Mouse (Mus musculus): ENCODE data around the gene Npepps. TPM values are rescaled to one million over a fixed set of nuclear protein-coding genes. Genes with fewer than 3 reads are reported as not detected.

Gene Npepps
- total and polyA plus RNA-seq, 2 experiments from 2014 or later = 52.5 to 109 TPM

DNA sequence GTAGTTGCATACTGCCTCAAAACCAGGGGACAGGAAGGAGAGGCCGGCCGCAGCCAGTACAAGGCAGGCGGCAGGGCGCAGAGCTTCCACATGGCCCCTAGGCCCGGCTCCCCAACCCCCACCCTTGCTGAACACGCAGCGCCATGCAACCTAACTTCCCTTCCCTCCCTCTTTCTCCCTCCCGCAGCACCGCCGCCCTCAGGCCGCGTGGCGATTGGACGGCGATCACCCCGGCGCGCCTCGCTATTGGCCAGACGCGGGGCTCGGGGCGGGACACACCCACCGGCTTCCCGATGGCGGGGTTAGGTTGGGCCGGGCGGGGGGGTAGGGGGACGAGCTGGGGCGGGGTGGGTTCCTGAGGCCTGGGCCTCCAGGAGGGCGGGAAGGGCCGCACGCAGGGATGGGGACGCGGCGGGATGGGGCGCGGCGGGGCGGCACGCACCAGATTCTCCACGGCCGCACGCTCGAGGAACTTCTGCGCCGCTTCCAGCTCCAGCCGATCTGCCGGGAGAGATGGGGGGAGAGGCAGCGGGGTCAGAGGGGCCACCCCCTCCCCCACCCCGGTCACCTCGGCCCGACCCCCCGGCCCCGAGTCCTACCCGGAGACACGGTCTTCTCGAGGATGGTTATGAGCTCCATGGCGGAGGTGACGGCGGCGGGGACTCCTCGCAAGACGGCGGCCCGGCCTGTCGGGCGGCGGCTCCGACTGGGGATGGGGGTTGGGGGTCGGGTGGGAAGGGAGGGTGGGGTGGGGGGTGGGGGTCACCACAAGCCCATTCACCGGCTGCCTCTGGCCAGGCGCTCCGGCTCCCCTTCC lies 93.3 kb downstream of the Npepps start:
- WGBS = 1% methylated on average over 50 of the region's 74 CpGs
- Histone ChIP-seq H3K9ac (replicated peaks; ENCODE audit: low read length, poor library complexity, severe bottlenecking) (peak overlapping the region; percentile 84), H3K9me3 (ENCODE audit: low read length) (no peaks in the 10 kb centered on the region), H3K36me3 (ENCODE audit: insufficient read depth, low read length) (peaks cover 24% of the 10 kb centered on the region), H3K4me2 (ENCODE audit: low read depth, low read length, poor library complexity, severe bottlenecking) (peak overlapping the region; percentile 80), H3K4me1 (ENCODE audit: insufficient read depth, low read length) (no peaks in the 10 kb centered on the region), H3K27ac (ENCODE audit: low read depth, low read length) (peak overlapping the region; percentile 94), H3K4me3 (ENCODE audit: low read depth, low read length) (peak overlapping the region; percentile 93), H3K27me3 (ENCODE audit: insufficient read depth, low read length) (no peaks in the 10 kb centered on the region)
- DNase-seq (ENCODE audit: low spot score) (peak; percentile 95), ATAC-seq (ENCODE audit: low FRiP score) (peak; percentile 79)
- TF ChIP-seq CTCF (IDR thresholded peaks at IDR 0.05) = 0 out of 2 replicates have a peak, but pooled peaks have one; percentile 13

DNA sequence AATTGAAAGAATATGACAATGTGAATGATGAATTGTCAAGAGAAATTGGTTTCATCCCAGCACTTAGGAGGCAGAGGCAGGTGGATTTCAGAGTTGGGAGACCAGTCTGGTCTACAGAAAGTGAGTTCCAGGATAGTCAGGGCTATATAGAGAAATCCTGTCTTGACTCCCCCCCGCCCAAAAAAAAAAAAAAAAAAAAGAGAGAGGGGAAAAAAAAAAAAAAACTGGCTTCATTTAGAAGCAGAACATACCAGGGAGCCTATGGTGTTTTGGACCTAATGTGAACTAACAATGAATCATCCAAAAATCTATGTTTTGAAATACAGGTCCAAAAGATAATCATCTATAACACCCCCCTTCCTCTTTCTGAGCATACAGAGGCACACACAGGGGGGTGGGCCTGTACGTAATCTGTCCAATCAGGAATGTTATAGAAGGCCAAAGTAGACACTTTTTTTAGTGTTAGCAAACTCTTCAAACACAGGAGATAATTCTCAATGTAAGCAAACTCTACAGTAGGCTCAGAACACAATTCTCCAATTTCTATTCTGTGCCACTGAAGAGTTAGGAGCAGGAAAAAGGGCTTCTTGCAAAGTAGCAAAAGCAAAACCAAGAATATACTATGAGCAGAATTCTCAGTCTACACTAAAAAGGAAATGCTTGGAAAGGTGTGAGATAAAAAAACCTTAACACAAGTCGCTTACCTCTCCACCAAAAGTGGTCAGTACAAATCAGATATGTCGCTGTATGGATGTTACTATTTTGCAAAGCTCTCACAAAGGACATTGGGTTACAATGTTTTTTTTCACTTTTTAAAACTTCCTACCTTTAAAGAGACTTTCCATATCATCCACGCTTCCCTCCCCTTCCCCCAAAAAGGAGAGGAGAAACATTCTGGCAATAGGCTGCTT lies 94.5 kb downstream of the Npepps start:
- WGBS = 64% methylated on average over 5 of the region's 5 CpGs
- no peaks in the 10 kb centered on the region for H3K4me1 ChIP-seq (ENCODE audit: insufficient read depth, low read length)
- ATAC-seq (ENCODE audit: low FRiP score) (no peak), DNase-seq (ENCODE audit: low spot score) (no peak)
- no peaks in the 10 kb centered on the region for H3K27me3 ChIP-seq (ENCODE audit: insufficient read depth, low read length)
- no peak for TF ChIP-seq CTCF (IDR thresholded peaks at IDR 0.05)
- no peak overlapping the region for H3K27ac ChIP-seq (ENCODE audit: low read depth, low read length)
- H3K9me3 ChIP-seq (ENCODE audit: low read length) = no peaks in the 10 kb centered on the region
- H3K4me2 ChIP-seq (ENCODE audit: low read depth, low read length, poor library complexity, severe bottlenecking) = peak overlapping the region; percentile 80
- H3K9ac ChIP-seq (replicated peaks; ENCODE audit: low read length, poor library complexity, severe bottlenecking) = no peak overlapping the region
- peaks cover 35% of the 10 kb centered on the region for H3K36me3 ChIP-seq (ENCODE audit: insufficient read depth, low read length)
- H3K4me3 ChIP-seq (ENCODE audit: low read depth, low read length) = peak overlapping the region; percentile 93

GRCm38 (mm10) chr11:97184875-97185274 lies 95.6 kb downstream of the Npepps start:
- TF ChIP-seq CTCF (IDR thresholded peaks at IDR 0.05) = no peak

DNA sequence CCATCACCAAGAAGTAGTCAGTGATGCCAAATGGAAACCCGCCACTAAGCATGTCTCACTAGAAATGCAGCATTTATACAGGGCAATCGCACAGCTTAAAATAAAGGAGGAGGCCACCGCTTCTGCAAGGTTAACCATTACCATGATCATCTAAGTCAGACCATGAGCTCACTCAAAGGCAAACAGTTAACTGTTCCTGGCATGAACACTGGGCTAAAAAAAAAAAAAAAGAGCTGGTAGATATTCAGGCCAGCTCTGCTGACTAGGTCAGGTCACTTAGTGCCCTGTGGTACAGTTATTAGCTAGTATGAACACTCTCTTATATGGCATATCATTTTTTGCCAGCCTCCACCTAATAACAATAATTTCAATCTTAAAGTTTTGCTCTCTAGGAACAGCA lies 98.0 kb downstream of the Npepps start:
- H3K9ac ChIP-seq (replicated peaks; ENCODE audit: low read length, poor library complexity, severe bottlenecking) = no peak overlapping the region
- no peak for DNase-seq (ENCODE audit: low spot score)
- no peaks in the 10 kb centered on the region for H3K27me3 ChIP-seq (ENCODE audit: insufficient read depth, low read length)
- H3K4me2 ChIP-seq (ENCODE audit: low read depth, low read length, poor library complexity, severe bottlenecking) = no peak overlapping the region
- H3K4me3 ChIP-seq (ENCODE audit: low read depth, low read length) = no peak overlapping the region
- TF ChIP-seq CTCF (IDR thresholded peaks at IDR 0.05) = no peak
- no peak overlapping the region for H3K27ac ChIP-seq (ENCODE audit: low read depth, low read length)
- 90% methylated on average over 3 of the region's 3 CpGs for WGBS
- H3K9me3 ChIP-seq (ENCODE audit: low read length) = no peaks in the 10 kb centered on the region
- H3K36me3 ChIP-seq (ENCODE audit: insufficient read depth, low read length) = peaks cover 59% of the 10 kb centered on the region
- no peaks in the 10 kb centered on the region for H3K4me1 ChIP-seq (ENCODE audit: insufficient read depth, low read length)
- no peak for ATAC-seq (ENCODE audit: low FRiP score)

More at GRCm38 (mm10) chr11:97184875-97185274, 95.6 kb downstream of the Npepps start:
- ATAC-seq (ENCODE audit: low FRiP score) (no peak), DNase-seq (ENCODE audit: low spot score) (no peak)
- no peaks in the 10 kb centered on the region for H3K4me1 ChIP-seq (ENCODE audit: insufficient read depth, low read length)
- H3K27ac ChIP-seq (ENCODE audit: low read depth, low read length) = no peak overlapping the region
- H3K27me3 ChIP-seq (ENCODE audit: insufficient read depth, low read length) = no peaks in the 10 kb centered on the region
- H3K9ac ChIP-seq (replicated peaks; ENCODE audit: low read length, poor library complexity, severe bottlenecking) = no peak overlapping the region
- H3K4me2 ChIP-seq (ENCODE audit: low read depth, low read length, poor library complexity, severe bottlenecking) = no peak overlapping the region
- no peaks in the 10 kb centered on the region for H3K9me3 ChIP-seq (ENCODE audit: low read length)
- peaks cover 45% of the 10 kb centered on the region for H3K36me3 ChIP-seq (ENCODE audit: insufficient read depth, low read length)
- no peak overlapping the region for H3K4me3 ChIP-seq (ENCODE audit: low read depth, low read length)
- 76% methylated on average over 5 of the region's 5 CpGs for WGBS

DNA sequence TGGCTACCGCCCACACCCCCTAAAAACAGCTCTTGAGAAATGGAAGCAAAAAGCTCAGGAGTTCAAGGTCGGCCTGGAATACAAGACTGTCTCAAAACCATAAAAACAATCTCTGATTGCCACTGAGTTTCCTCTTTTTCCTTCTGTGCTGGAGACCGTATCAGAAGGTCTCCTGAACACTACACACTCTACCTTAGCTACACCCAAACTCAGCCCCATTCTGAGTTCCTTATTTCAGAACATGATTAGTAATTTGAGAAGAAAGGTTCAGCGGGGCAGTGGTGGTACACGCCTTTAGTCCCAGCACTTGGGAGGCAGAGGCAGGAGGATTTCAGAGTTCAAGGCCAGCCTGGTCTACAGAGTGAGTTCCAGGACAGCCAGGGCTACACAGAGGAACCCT lies 99.4 kb downstream of the Npepps start:
- DNase-seq (ENCODE audit: low spot score) (no peak), ATAC-seq (ENCODE audit: low FRiP score) (no peak)
- 91% methylated on average over 5 of the region's 5 CpGs for WGBS
- no peak overlapping the region for H3K4me3 ChIP-seq (ENCODE audit: low read depth, low read length)
- no peak for TF ChIP-seq CTCF (IDR thresholded peaks at IDR 0.05)
- H3K27me3 ChIP-seq (ENCODE audit: insufficient read depth, low read length) = no peaks in the 10 kb centered on the region
- no peak overlapping the region for H3K9ac ChIP-seq (replicated peaks; ENCODE audit: low read length, poor library complexity, severe bottlenecking)
- H3K36me3 ChIP-seq (ENCODE audit: insufficient read depth, low read length) = peaks cover 70% of the 10 kb centered on the region
- H3K4me1 ChIP-seq (ENCODE audit: insufficient read depth, low read length) = no peaks in the 10 kb centered on the region
- no peak overlapping the region for H3K4me2 ChIP-seq (ENCODE audit: low read depth, low read length, poor library complexity, severe bottlenecking)
- no peak overlapping the region for H3K27ac ChIP-seq (ENCODE audit: low read depth, low read length)
- no peaks in the 10 kb centered on the region for H3K9me3 ChIP-seq (ENCODE audit: low read length)

Measured in midbrain, postnatal 0 days (tissue).